Mouse (Mus musculus): ENCODE data around the gene Bap1. TPM values are rescaled to one million over a fixed set of nuclear protein-coding genes. Genes with fewer than 3 reads are reported as not detected.

Gene Bap1
- polyA plus RNA-seq, 1 experiment from 2014 or later = 93.9 TPM

DNA sequence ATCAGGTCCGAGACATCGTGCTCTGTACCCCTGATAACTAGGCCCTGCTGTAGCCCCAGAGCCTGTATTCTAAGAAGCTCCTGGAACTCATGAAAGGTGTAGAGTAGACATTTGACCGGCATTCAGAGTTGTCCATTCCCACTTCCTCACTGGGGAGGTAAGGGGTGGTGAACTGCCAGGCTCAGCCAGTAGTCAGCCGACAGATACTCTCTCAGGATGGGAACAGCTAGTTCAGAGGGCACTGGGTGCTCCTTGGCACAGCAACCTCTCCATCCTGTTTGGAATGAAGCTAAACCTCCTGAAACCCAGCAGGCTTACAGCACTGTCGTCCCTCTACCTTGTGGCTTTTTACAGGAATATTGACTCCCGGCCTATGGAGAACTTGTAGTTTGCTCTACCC, 39.4 kb upstream of the Bap1 start:
- Histone ChIP-seq H3K9ac (ENCODE audit: low read length) (no peak overlapping the region), H3K27me3 (replicated peaks; ENCODE audit: control insufficient read depth, insufficient read depth, low read length) (no peaks in the 10 kb centered on the region), H3K36me3 (ENCODE audit: control insufficient read depth, insufficient read depth, low read length) (no peaks in the 10 kb centered on the region), H3K9me3 (replicated peaks; ENCODE audit: control insufficient read depth, low read length) (no peaks in the 10 kb centered on the region), H3K4me3 (ENCODE audit: low read depth, low read length) (no peak overlapping the region), H3K4me1 (ENCODE audit: control insufficient read depth, insufficient read depth, low read length) (peaks cover 3% of the 10 kb centered on the region; the same call in 1 of the 2 replicates), H3K4me2 (ENCODE audit: low read length) (no peak overlapping the region), H3K27ac (ENCODE audit: low read depth, low read length) (no peak overlapping the region)
- ATAC-seq = no peak
- no peak for DNase-seq (ENCODE audit: low spot score)
- 95% methylated on average over 6 of the region's 6 CpGs for WGBS

DNA sequence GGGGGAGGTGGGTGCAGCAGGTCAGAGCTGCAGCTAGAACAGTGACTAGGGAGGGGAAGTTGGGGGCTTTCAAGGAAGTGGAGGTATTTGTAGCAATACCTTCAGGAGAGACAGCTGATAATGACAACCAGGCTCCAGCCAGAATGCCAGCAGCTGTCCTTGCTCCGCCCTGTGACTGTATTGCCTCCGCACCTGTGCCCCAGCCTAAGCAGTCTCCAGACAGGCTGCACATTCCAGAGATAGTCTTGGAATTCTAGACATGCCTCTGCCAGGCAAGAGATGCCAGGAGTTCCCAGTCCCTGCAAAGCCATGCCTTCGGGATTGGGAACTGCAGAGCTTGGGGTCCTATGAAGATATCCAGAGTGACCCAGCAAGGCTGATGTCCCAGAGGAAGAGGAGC, 38.8 kb upstream of the Bap1 start:
- H3K4me2 ChIP-seq (ENCODE audit: low read length) = no peak overlapping the region
- ATAC-seq = no peak
- H3K4me1 ChIP-seq (ENCODE audit: control insufficient read depth, insufficient read depth, low read length) = no peaks in the 10 kb centered on the region
- H3K9ac ChIP-seq (ENCODE audit: low read length) = no peak overlapping the region
- no peaks in the 10 kb centered on the region for H3K27me3 ChIP-seq (replicated peaks; ENCODE audit: control insufficient read depth, insufficient read depth, low read length)
- H3K4me3 ChIP-seq (ENCODE audit: low read depth, low read length) = no peak overlapping the region
- DNase-seq (ENCODE audit: low spot score) = no peak
- no peaks in the 10 kb centered on the region for H3K9me3 ChIP-seq (replicated peaks; ENCODE audit: control insufficient read depth, low read length)
- H3K27ac ChIP-seq (ENCODE audit: low read depth, low read length) = no peak overlapping the region
- 90% methylated on average over 3 of the region's 3 CpGs for WGBS
- H3K36me3 ChIP-seq (ENCODE audit: control insufficient read depth, insufficient read depth, low read length) = no peaks in the 10 kb centered on the region

DNA sequence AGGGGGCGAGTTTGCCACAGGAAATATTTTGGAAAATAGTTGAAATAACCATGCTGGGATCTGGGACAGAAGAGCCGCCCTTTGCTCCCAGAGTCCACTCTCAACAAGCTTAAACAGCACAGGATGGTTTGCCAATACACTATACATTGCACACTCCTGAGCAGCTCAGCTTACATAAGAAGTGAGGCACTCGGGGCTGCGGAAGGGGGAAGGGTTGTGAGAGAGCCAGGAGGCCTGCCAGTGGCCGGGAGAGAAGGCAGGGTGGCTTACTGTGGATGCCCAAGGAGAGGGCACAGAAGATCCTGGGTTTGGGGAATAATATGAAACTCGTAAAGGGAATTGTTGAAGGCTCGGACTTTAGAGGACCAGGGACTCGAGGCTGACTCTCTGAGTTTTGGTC, 37.4 kb upstream of the Bap1 start:
- H3K27ac ChIP-seq (ENCODE audit: low read depth, low read length) = no peak overlapping the region
- 70% methylated on average over 8 of the region's 8 CpGs for WGBS
- H3K9me3 ChIP-seq (replicated peaks; ENCODE audit: control insufficient read depth, low read length) = no peaks in the 10 kb centered on the region
- no peak overlapping the region for H3K9ac ChIP-seq (ENCODE audit: low read length)
- H3K27me3 ChIP-seq (replicated peaks; ENCODE audit: control insufficient read depth, insufficient read depth, low read length) = no peaks in the 10 kb centered on the region
- H3K4me3 ChIP-seq (ENCODE audit: low read depth, low read length) = no peak overlapping the region
- no peaks in the 10 kb centered on the region for H3K4me1 ChIP-seq (ENCODE audit: control insufficient read depth, insufficient read depth, low read length)
- H3K4me2 ChIP-seq (ENCODE audit: low read length) = no peak overlapping the region
- no peak for ATAC-seq
- DNase-seq (ENCODE audit: low spot score) = no peak
- no peaks in the 10 kb centered on the region for H3K36me3 ChIP-seq (ENCODE audit: control insufficient read depth, insufficient read depth, low read length)

DNA sequence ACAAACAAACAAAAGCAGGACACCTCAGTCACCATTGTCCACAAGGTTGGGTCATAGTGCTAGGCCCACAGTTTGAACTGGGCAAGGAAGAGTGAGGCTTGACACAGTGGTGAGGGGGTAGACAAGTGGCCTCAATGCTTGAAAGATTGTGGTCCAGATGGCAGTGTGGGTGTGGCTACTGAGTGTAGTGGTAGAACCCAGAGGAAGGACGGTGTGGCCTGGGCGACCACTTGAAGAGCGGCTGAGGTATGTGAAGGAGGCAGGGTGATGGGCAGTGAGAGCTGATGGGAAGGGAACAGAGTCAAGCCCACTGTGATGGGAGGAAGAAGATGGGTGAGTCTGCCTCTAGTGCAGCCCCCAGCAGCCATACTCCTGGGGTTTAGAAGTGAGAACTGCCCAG, 36.6 kb upstream of the Bap1 start:
- DNase-seq (ENCODE audit: low spot score) (no peak), ATAC-seq (no peak)
- H3K4me3 ChIP-seq (ENCODE audit: low read depth, low read length) = no peak overlapping the region
- no peak overlapping the region for H3K27ac ChIP-seq (ENCODE audit: low read depth, low read length)
- no peak overlapping the region for H3K4me2 ChIP-seq (ENCODE audit: low read length)
- no peaks in the 10 kb centered on the region for H3K4me1 ChIP-seq (ENCODE audit: control insufficient read depth, insufficient read depth, low read length)
- H3K36me3 ChIP-seq (ENCODE audit: control insufficient read depth, insufficient read depth, low read length) = no peaks in the 10 kb centered on the region
- no peak overlapping the region for H3K9ac ChIP-seq (ENCODE audit: low read length)
- WGBS = 82% methylated on average over 3 of the region's 3 CpGs
- no peaks in the 10 kb centered on the region for H3K9me3 ChIP-seq (replicated peaks; ENCODE audit: control insufficient read depth, low read length)
- no peaks in the 10 kb centered on the region for H3K27me3 ChIP-seq (replicated peaks; ENCODE audit: control insufficient read depth, insufficient read depth, low read length)

DNA sequence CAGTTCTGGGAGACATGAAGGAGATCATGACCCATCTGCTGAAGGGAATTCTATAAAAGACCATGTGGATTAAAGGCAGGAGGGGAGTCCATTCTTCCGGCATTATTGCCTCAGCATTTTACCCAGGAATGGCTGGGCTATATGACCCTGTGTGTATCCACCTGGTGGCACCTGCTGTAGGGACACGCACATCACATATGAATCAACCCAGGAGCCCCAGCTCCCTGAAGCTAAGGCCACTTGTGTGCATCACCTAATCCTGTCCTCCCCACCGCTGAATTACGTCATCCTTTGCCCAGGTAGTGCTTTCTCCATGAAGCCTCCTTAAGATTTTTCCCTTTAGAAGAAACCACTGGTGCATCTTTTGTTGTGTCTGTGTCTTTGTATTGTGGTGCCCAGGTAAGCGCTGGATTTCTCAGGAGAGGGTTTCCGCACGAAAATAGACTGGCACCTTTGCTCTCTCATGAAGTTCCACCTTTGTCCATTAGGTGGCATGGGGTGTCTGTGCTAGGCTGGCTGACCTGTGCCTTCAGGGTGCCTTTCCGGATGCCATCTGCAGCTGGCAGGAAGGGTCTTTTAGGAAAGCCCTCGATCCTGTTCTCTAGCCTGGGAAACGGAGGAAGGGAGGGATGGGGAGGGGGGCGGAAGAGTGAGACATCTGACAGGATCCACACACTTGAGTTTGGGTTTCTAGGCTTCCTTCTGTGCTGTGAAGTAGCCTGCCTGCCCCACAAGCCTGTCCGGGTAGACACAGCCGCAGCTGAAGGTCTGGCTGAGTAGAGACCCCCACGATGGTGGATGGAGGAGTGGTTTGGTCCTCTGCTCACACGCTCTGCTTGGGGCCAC, 35.9 kb upstream of the Bap1 start:
- Histone ChIP-seq H3K9ac (ENCODE audit: low read length) (no peak overlapping the region), H3K4me3 (ENCODE audit: low read depth, low read length) (no peak overlapping the region), H3K4me2 (ENCODE audit: low read length) (no peak overlapping the region), H3K36me3 (ENCODE audit: control insufficient read depth, insufficient read depth, low read length) (no peaks in the 10 kb centered on the region), H3K27ac (ENCODE audit: low read depth, low read length) (no peak overlapping the region), H3K4me1 (ENCODE audit: control insufficient read depth, insufficient read depth, low read length) (no peaks in the 10 kb centered on the region), H3K27me3 (replicated peaks; ENCODE audit: control insufficient read depth, insufficient read depth, low read length) (no peaks in the 10 kb centered on the region), H3K9me3 (replicated peaks; ENCODE audit: control insufficient read depth, low read length) (no peaks in the 10 kb centered on the region)
- ATAC-seq (peak; percentile 79), DNase-seq (ENCODE audit: low spot score) (peak; percentile 76)
- 34% methylated on average over 15 of the region's 15 CpGs for whole genome bisulfite sequencing

DNA sequence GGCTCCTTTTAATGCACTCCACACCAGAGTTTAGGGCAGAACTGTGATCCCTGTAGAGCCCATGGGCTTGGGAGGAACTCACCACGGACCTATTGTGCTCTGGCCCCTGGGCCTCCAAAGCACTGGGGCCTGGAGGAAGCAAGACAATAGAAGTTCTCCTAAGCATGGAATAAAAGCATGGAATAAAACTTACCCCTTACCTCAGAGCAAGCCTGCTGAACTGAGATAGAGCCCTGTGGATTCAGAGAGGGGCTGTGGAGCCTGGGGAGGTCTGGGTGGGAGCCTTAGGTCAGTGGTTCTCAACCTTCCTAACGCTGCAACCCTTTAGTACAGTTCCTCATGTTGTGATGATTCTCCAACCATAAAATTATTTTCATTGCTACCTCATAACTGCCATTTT, 34.4 kb upstream of the Bap1 start, which contains the start of gene Nisch:
Gene Nisch (minus strand): TSS at position 101 of the 400 bp plus-strand sequence.
- Histone ChIP-seq H3K36me3 (ENCODE audit: control insufficient read depth, insufficient read depth, low read length) (no peaks in the 10 kb centered on the region), H3K4me2 (ENCODE audit: low read length) (no peak within 1 kb of the TSS), H3K9ac (ENCODE audit: low read length) (peak within 1 kb of the TSS; percentile 8; the same call in 1 of the 2 replicates), H3K4me1 (ENCODE audit: control insufficient read depth, insufficient read depth, low read length) (no peaks in the 10 kb centered on the region), H3K9me3 (replicated peaks; ENCODE audit: control insufficient read depth, low read length) (no peaks in the 10 kb centered on the region), H3K27ac (ENCODE audit: low read depth, low read length) (no peak within 1 kb of the TSS), H3K27me3 (replicated peaks; ENCODE audit: control insufficient read depth, insufficient read depth, low read length) (no peaks in the 10 kb centered on the region), H3K4me3 (ENCODE audit: low read depth, low read length) (no peak within 1 kb of the TSS)
- ATAC-seq = no peak
- WGBS = 42% methylated on average over 2 of the region's 2 CpGs
- DNase-seq (ENCODE audit: low spot score) = no peak

DNA sequence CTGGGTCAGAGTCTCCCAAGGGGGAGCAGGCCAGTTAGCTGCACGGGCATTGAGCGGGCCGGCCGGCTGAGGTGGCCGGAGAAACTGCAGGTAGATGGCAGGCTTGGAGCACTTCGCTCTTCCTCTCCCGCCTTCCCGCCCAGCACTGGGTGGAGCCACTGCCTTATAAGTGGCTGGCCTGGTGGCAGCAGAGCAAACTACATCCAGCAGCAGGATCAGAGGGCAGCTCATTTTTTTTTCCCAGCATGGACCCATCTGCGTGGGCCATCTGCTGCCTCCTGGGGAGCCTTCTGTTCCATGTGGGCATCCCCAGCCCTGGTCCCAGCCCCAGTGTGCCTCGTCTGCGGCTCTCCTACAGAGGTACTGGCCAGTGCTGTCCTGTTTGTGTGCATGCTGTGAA, 33.6 kb upstream of the Bap1 start, which contains the start of gene Sema3g:
Gene Sema3g (plus strand): TSS at position 195 of the 400 bp plus-strand sequence.
- WGBS = 11% methylated on average over 11 of the region's 11 CpGs
- Histone ChIP-seq H3K36me3 (ENCODE audit: control insufficient read depth, insufficient read depth, low read length) (no peaks in the 10 kb centered on the region), H3K9ac (ENCODE audit: low read length) (peak within 1 kb of the TSS; percentile 8; the same call in 1 of the 2 replicates), H3K4me3 (ENCODE audit: low read depth, low read length) (no peak within 1 kb of the TSS), H3K4me2 (ENCODE audit: low read length) (peak within 1 kb of the TSS; percentile 5; the same call in 1 of the 2 replicates), H3K9me3 (replicated peaks; ENCODE audit: control insufficient read depth, low read length) (no peaks in the 10 kb centered on the region), H3K27me3 (replicated peaks; ENCODE audit: control insufficient read depth, insufficient read depth, low read length) (no peaks in the 10 kb centered on the region), H3K4me1 (ENCODE audit: control insufficient read depth, insufficient read depth, low read length) (no peaks in the 10 kb centered on the region), H3K27ac (ENCODE audit: low read depth, low read length) (no peak within 1 kb of the TSS)
- DNase-seq (ENCODE audit: low spot score) = peak; percentile 56
- peak; percentile 66 for ATAC-seq

DNA sequence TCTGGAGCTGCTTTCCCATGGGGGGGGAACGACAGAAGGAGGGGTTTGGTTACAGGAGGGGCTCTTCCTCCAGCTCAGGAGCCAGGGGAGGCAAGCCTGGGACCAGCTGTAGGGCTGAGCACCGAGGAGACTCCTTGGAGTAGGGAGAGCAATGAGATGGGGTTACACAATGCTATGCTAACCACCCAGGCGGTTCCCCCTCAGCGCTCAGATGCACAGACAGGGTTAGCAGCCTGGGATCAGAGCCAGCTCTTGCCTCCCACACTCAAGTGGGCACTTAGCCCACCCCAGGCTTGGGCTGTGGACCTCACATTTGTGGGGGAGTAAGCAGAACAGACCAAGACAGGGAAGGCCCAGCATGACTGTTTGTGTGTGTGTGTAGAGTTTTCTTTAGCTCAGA, 24.3 kb upstream of the Bap1 start:
- no peaks in the 10 kb centered on the region for H3K9me3 ChIP-seq (replicated peaks; ENCODE audit: control insufficient read depth, low read length)
- no peak overlapping the region for H3K9ac ChIP-seq (ENCODE audit: low read length)
- H3K4me1 ChIP-seq (ENCODE audit: control insufficient read depth, insufficient read depth, low read length) = no peaks in the 10 kb centered on the region
- peak; percentile 42 for ATAC-seq
- 33% methylated on average over 4 of the region's 4 CpGs for WGBS
- no peak overlapping the region for H3K4me2 ChIP-seq (ENCODE audit: low read length)
- peak; percentile 52 for DNase-seq (ENCODE audit: low spot score)
- H3K36me3 ChIP-seq (ENCODE audit: control insufficient read depth, insufficient read depth, low read length) = no peaks in the 10 kb centered on the region
- H3K4me3 ChIP-seq (ENCODE audit: low read depth, low read length) = no peak overlapping the region
- no peaks in the 10 kb centered on the region for H3K27me3 ChIP-seq (replicated peaks; ENCODE audit: control insufficient read depth, insufficient read depth, low read length)
- H3K27ac ChIP-seq (ENCODE audit: low read depth, low read length) = no peak overlapping the region

DNA sequence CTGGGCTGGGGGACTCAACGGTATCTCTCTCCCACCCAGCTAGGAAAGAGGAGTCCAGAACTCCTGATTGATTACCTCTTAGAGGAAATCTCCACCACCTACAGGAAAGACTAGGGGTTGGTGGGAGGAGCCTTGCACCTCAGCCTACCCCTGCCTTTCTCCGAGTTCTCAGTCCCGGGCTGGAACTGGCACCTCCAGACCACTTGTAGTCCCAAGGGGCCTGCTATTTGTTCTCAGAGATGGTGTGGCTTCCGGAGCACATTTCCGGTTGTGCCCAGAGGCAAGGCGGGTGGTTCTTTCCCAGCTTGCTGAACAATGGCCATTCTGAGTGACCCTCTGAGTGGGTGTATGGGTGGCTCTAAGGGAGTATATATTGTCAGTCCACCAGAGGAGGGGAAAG, 23.0 kb upstream of the Bap1 start:
- ATAC-seq = no peak
- H3K9me3 ChIP-seq (replicated peaks; ENCODE audit: control insufficient read depth, low read length) = no peaks in the 10 kb centered on the region
- H3K27ac ChIP-seq (ENCODE audit: low read depth, low read length) = no peak overlapping the region
- no peak for DNase-seq (ENCODE audit: low spot score)
- no peak overlapping the region for H3K9ac ChIP-seq (ENCODE audit: low read length)
- no peak overlapping the region for H3K4me3 ChIP-seq (ENCODE audit: low read depth, low read length)
- no peaks in the 10 kb centered on the region for H3K36me3 ChIP-seq (ENCODE audit: control insufficient read depth, insufficient read depth, low read length)
- 81% methylated on average over 6 of the region's 6 CpGs for WGBS
- H3K4me1 ChIP-seq (ENCODE audit: control insufficient read depth, insufficient read depth, low read length) = no peaks in the 10 kb centered on the region
- H3K4me2 ChIP-seq (ENCODE audit: low read length) = no peak overlapping the region
- no peaks in the 10 kb centered on the region for H3K27me3 ChIP-seq (replicated peaks; ENCODE audit: control insufficient read depth, insufficient read depth, low read length)

Measured in forebrain, embryonic 14.5 days (tissue).